Mouse (Mus musculus) spleen, adult 18-20 months (tissue): ENCODE data around the gene Rdh5.
A peak's percentile ranks its signal among the peaks of the same experiment; 100 is the strongest.

Experiments
- DNase-seq, 2 experiments: peaks; one replicate each; pipeline ENCODE4 v3.0.0; 2022; ENCODE audit warnings: mixed read lengths in 2 of 2

Rdh5 gene

GRCm38 (mm10) chr10:128929638-128930378 lies 7.1 kb upstream of the Rdh5 start:
- DNase-seq, result no peak

GRCm38 (mm10) chr10:128928356-128928755 lies 5.7 kb upstream of the Rdh5 start:
- no peak for DNase-seq

DNA sequence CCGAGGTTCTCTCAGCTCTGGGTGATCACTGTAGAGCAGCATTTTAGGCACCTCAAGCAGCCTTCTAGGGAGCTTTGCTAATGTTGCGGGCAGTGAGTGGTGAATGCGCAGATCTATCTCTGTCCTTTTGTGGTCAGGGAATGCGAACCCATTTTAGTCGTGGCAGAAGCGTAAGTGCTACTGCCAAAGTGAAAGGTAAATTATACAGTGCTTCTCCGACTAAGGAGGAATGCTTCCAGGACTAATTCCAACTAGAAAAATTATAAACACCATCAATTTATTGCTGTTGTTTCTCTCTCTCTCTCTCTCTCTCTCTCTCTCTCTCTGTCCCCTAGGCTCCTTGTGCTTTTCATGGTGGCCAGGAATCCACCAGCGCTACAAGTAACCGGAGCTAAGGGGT lies 1.2 kb upstream of the Rdh5 start, which contains the start of gene Bloc1s1:
Gene Bloc1s1, minus strand, starts transcription at position 101 of the 400 bp plus-strand sequence.
- DNase-seq, result no peak

DNA sequence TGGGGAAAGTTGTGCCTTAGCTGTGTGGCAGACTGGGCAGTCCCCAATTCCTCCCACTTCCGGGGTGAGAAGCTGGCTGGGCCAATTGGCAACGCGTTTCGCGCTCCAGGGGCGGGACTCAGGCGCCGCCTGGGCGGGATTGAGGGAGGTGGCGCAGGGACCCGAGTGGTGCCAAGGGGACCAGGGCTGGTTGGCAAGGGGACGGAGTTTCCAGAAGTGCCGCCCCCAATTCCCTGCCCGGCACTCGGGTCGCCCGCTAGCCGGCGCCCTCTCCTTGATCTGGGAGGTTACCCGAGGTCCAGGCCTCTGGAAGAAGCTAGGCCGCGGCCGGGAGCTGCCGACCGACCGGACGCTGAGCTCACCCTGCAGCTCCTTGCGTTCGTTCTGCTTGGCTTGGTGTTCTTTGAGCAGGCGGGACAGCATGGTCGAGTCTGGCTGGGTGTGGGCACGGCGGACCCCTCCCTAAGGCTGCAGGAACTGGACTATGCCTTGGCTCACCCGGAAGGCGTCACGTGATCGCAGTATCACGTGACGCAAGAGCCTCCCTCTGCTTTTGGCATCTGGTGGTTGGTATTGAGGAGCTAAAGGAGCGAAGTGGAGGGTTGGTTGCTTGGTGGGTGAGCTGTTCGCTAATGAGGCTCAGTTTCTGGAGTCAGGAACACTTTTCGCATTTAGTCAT lies 464 bp upstream of the Rdh5 start:
- peak; percentile 85 to 91 for DNase-seq

GRCm38 (mm10) chr10:128921883-128922821 lies 536 bp downstream of the Rdh5 start:
- DNase-seq, result no peak

- DNase-seq, result no peak
Observed at GRCm38 (mm10) chr10:128921251-128921650, 1.4 kb downstream of the Rdh5 start.

GRCm38 (mm10) chr10:128920736-128921161 lies 1.9 kb downstream of the Rdh5 start:
- no peak for DNase-seq

- DNase-seq, result no peak
Observed at GRCm38 (mm10) chr10:128919966-128920365, 2.7 kb downstream of the Rdh5 start.

GRCm38 (mm10) chr10:128919203-128919631 lies 3.5 kb downstream of the Rdh5 start:
- DNase-seq, result no peak

- no peak for DNase-seq
Observed at GRCm38 (mm10) chr10:128918246-128918645, 4.4 kb downstream of the Rdh5 start.

DNA sequence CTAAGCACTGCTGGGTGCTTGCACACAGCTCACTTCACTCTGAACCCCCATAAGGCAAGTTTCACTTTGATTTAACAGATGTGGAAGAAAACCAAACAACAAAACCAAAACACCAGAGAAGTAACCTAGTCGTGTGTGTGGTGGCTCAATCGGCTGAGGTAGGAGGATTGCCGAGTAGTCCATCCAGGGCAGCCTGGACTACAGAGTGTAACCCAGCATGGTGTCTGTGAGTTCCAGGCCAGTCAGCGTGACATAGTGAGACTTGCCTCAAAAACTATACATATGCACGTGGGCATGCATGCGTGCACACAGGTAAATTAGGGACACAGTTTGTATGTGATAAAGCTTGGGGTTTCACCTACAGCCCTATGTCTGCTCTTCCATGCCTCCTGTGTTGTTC lies 5.3 kb downstream of the Rdh5 start:
- DNase-seq, result no peak

DNA sequence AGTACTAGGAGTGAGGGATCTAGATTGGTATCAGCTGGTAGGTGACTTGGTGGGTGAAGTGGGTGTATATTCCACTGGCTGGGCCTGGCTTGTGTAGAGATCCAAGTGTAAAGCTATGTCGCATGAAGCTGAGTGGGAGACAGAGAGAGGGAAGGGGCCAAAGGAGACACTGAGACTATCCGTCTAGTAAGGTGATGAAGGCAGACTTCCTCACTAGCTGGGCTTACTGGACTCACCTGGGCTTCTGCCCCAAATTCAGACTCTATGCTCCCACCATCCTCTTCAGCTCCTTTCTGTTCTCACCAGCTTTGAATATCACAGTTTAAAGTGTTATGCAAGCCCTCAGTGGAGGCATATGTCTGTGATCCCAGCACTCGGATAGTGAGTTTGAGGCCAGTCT lies 6.0 kb downstream of the Rdh5 start:
- no peak for DNase-seq

GRCm38 (mm10) chr10:128915550-128915949 lies 7.1 kb downstream of the Rdh5 start:
- no peak for DNase-seq

DNA sequence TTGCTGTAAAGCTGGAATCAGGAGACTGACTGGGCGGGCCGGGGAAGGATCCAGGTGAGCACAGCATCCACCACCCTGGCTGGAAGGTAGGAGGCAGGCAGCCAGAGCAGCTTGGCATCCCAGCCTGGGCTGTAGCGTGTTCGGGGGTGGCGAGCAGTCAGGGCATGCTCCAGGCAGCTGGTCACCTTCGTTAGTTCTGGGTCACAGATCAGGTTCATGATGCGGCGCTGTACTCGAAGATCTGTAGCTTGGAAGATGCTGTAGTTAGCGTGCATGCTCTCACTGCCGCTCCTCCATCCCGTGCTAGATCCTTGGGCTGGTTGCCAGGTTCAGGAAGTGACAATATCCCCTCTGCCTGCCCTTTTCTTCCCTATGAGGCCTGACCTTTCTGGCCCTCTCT lies 9.0 kb downstream of the Rdh5 start:
- DNase-seq, result no peak

GRCm38 (mm10) chr10:128913219-128913618 lies 9.5 kb downstream of the Rdh5 start:
- DNase-seq, result peak; percentile 57 to 83

DNA sequence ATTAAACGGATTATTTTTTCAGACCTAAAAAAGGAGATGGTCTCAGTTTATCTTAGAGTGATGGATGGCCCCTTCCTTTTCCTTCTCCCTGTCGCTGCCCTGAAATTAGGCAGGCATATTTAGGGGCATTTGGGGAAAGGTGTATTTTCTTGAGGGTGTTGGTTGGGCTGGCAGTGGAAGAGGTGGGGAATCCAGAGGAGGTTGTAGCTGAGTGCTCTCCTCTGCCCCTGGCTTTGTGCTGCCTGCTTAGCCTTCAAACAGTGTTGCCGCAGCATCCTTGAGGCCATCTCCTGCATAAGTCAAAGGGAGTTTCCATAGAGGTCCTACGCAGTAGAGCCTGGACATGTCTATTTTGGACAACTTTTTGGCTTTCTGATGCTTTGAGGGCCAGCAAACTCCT lies 9.9 kb downstream of the Rdh5 start:
- DNase-seq, result no peak

GRCm38 (mm10) chr10:128912268-128912667 lies 10.4 kb downstream of the Rdh5 start:
- no peak for DNase-seq

- no peak for DNase-seq
Observed at GRCm38 (mm10) chr10:128911430-128911829, 11.3 kb downstream of the Rdh5 start.

GRCm38 (mm10) chr10:128910066-128910841 lies 12.4 kb downstream of the Rdh5 start:
- DNase-seq, result no peak

DNA sequence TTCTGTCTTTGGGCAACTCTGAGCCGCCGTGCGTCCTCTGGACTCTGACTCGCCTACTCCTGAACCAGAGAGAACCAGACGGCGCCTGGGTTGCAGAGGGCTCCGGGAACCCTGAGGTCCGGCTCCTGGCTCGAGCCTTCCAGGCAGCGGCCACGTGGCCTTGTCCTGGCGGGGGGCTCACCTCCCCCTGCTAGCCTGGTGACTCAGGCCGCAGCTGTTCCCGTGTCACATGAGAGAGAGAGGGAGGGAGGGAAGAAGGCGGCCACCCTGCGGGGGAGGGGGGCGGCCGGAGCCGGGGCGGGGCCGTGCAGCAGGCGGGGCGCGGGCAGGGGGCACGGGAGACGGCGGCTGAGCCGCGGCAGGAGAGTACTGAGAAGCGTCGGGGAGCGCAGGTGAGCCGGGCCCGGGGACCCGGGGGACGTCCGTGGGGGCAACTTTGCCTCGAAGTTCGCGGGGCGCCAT lies 13.1 kb downstream of the Rdh5 start:
- no peak for DNase-seq

DNA sequence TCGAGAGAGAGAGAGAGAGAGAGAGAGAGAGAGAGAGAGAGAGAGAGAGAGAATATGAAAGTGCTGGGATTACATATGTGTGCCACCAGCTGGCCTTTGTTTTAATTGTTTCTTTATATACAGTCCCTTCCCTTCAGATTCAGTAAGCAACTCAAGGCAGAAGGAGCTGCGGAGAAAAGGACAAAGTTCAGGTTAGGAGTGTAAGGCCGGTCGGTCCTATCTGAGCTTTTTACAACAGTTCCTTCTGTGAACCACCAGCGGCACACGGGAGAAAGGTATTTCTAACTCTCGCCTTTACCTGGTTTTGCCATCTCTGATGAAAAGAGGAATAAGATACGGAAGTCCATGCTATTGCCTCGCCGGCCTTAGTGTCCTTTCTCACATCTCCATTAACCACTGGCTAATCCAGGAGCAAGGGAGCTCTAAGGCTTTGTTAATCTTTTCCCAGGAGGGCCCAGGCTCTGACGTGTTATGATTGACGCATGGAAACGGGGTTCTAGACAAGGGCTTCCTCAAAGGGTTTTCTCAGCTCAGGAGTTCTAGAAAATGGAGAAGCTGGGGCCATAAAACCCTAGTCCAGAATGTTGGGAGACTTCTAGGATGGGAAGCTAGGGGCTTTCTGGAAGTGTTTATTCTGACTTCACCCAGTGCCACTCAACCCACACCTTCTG lies 13.8 kb downstream of the Rdh5 start:
- no peak for DNase-seq

DNA sequence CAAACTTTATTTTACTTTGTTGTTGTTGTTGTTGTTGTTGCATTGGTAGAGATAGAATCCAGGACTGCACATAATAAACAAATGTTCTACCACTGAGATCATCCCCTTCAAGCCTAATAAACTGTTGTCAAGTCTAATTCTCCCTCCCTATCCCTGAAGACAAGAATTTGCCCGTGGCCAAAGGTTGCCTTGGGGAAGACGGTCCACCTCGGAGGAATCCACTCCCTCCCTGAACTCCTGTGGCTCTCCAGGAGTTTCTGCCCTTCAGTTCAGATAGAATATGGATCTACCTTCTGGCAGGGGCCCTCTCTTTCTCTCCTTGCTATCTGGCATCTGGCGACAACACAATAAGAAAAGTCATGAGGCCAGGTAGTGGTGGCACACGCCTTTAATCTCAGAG lies 17.9 kb downstream of the Rdh5 start:
- no peak for DNase-seq
